Mouse (Mus musculus): ENCODE data around the gene Rtp3. TPM values are rescaled to one million over a fixed set of nuclear protein-coding genes. Genes with fewer than 3 reads are reported as not detected.

Gene Rtp3
- polyA plus RNA-seq (2014; fragmentation: Nextera tagmentation; extraction: Ambion mirVana), result not detected in 2 replicates

DNA sequence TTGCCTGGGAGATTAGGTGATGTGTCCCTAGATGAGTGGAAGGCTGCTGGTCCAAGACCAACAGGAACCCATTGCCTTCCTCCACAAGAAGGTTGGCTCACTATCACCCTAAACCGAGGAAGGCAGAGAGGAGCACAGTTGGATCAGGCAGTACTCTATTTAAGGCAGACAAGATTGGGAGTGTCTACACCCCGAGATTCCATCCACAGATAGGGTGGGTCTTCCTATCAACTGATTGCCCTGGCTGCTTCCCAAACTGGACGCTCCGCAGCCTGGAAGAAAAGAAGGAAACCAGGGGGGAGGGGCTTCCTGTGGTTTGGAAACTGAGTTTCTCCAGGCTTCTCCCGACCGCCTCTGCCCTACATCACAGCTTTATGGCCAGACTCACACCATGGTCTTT lies at the start of gene Rtp3:
Rtp3 (minus strand) TSS at position 380 of the 400 bp plus-strand sequence.
- H3K27me3 ChIP-seq (ENCODE audit: control insufficient read depth, insufficient read depth, low read length), result no peaks in the 10 kb centered on the region
- no peak within 1 kb of the TSS for H3K9ac ChIP-seq (ENCODE audit: low read length)
- no peak within 1 kb of the TSS for H3K27ac ChIP-seq (replicated peaks; ENCODE audit: low read depth, low read length)
- WGBS, result 68% methylated on average over 6 of the region's 6 CpGs
- no peaks in the 10 kb centered on the region for H3K9me3 ChIP-seq (ENCODE audit: control insufficient read depth, low read length)
- H3K4me3 ChIP-seq (ENCODE audit: low read depth, low read length), result no peak within 1 kb of the TSS
- H3K4me2 ChIP-seq (ENCODE audit: low read depth, severe bottlenecking), result no peak within 1 kb of the TSS
- no peaks in the 10 kb centered on the region for H3K36me3 ChIP-seq (ENCODE audit: control insufficient read depth, insufficient read depth, low read length)
- ATAC-seq (ENCODE audit: insufficient number of reproducible peaks, low FRiP score, low TSS enrichment, low read depth) (no peak), DNase-seq (ENCODE audit: low spot score) (no peak)
- H3K4me1 ChIP-seq (ENCODE audit: control insufficient read depth, insufficient read depth, low read length), result no peaks in the 10 kb centered on the region

- WGBS, result 85% methylated on average over 4 of the region's 4 CpGs
- no peak overlapping the region for H3K27ac ChIP-seq (replicated peaks; ENCODE audit: low read depth, low read length)
- no peaks in the 10 kb centered on the region for H3K4me1 ChIP-seq (ENCODE audit: control insufficient read depth, insufficient read depth, low read length)
- DNase-seq (ENCODE audit: low spot score), result no peak
- no peaks in the 10 kb centered on the region for H3K36me3 ChIP-seq (ENCODE audit: control insufficient read depth, insufficient read depth, low read length)
- H3K27me3 ChIP-seq (ENCODE audit: control insufficient read depth, insufficient read depth, low read length), result no peaks in the 10 kb centered on the region
- H3K4me3 ChIP-seq (ENCODE audit: low read depth, low read length), result no peak overlapping the region
- no peaks in the 10 kb centered on the region for H3K9me3 ChIP-seq (ENCODE audit: control insufficient read depth, low read length)
- no peak for ATAC-seq (ENCODE audit: insufficient number of reproducible peaks, low FRiP score, low TSS enrichment, low read depth)
- no peak overlapping the region for H3K4me2 ChIP-seq (ENCODE audit: low read depth, severe bottlenecking)
- no peak overlapping the region for H3K9ac ChIP-seq (ENCODE audit: low read length)
Observed at GRCm38 (mm10) chr9:111039966-111040365, 49.6 kb upstream of the Rtp3 start.

- no peak for ATAC-seq (ENCODE audit: insufficient number of reproducible peaks, low FRiP score, low TSS enrichment, low read depth)
- 88% methylated on average over 4 of the region's 4 CpGs for WGBS
- H3K9me3 ChIP-seq (ENCODE audit: control insufficient read depth, low read length), result no peaks in the 10 kb centered on the region
Observed at GRCm38 (mm10) chr9:111033717-111034116, 43.3 kb upstream of the Rtp3 start.

GRCm38 (mm10) chr9:111026791-111027190 lies 36.4 kb upstream of the Rtp3 start:
- DNase-seq (ENCODE audit: low spot score) (no peak), ATAC-seq (ENCODE audit: insufficient number of reproducible peaks, low FRiP score, low TSS enrichment, low read depth) (no peak)
- WGBS, result 90% methylated on average over 10 of the region's 10 CpGs
- no peak overlapping the region for H3K9ac ChIP-seq (ENCODE audit: low read length)
- no peak overlapping the region for H3K4me3 ChIP-seq (ENCODE audit: low read depth, low read length)
- H3K9me3 ChIP-seq (ENCODE audit: control insufficient read depth, low read length), result no peaks in the 10 kb centered on the region
- no peaks in the 10 kb centered on the region for H3K27me3 ChIP-seq (ENCODE audit: control insufficient read depth, insufficient read depth, low read length)
- H3K4me1 ChIP-seq (ENCODE audit: control insufficient read depth, insufficient read depth, low read length), result no peaks in the 10 kb centered on the region
- no peaks in the 10 kb centered on the region for H3K36me3 ChIP-seq (ENCODE audit: control insufficient read depth, insufficient read depth, low read length)
- no peak overlapping the region for H3K4me2 ChIP-seq (ENCODE audit: low read depth, severe bottlenecking)
- no peak overlapping the region for H3K27ac ChIP-seq (replicated peaks; ENCODE audit: low read depth, low read length)

More at GRCm38 (mm10) chr9:111033717-111034116, 43.3 kb upstream of the Rtp3 start:
- H3K4me3 ChIP-seq (ENCODE audit: low read depth, low read length), result no peak overlapping the region
- H3K4me2 ChIP-seq (ENCODE audit: low read depth, severe bottlenecking), result no peak overlapping the region
- H3K36me3 ChIP-seq (ENCODE audit: control insufficient read depth, insufficient read depth, low read length), result no peaks in the 10 kb centered on the region
- H3K27ac ChIP-seq (replicated peaks; ENCODE audit: low read depth, low read length), result no peak overlapping the region
- no peaks in the 10 kb centered on the region for H3K27me3 ChIP-seq (ENCODE audit: control insufficient read depth, insufficient read depth, low read length)
- no peak overlapping the region for H3K9ac ChIP-seq (ENCODE audit: low read length)
- DNase-seq (ENCODE audit: low spot score), result no peak
- H3K4me1 ChIP-seq (ENCODE audit: control insufficient read depth, insufficient read depth, low read length), result no peaks in the 10 kb centered on the region

- Histone ChIP-seq H3K4me2 (ENCODE audit: low read depth, severe bottlenecking) (no peak within 1 kb of the TSS), H3K36me3 (ENCODE audit: control insufficient read depth, insufficient read depth, low read length) (no peaks in the 10 kb centered on the region), H3K27ac (replicated peaks; ENCODE audit: low read depth, low read length) (no peak within 1 kb of the TSS), H3K9me3 (ENCODE audit: control insufficient read depth, low read length) (no peaks in the 10 kb centered on the region), H3K27me3 (ENCODE audit: control insufficient read depth, insufficient read depth, low read length) (no peaks in the 10 kb centered on the region), H3K4me1 (ENCODE audit: control insufficient read depth, insufficient read depth, low read length) (no peaks in the 10 kb centered on the region), H3K9ac (ENCODE audit: low read length) (no peak within 1 kb of the TSS), H3K4me3 (ENCODE audit: low read depth, low read length) (no peak within 1 kb of the TSS)
- 87% methylated on average over 5 of the region's 5 CpGs for WGBS
- ATAC-seq (ENCODE audit: insufficient number of reproducible peaks, low FRiP score, low TSS enrichment, low read depth), result no peak
- DNase-seq (ENCODE audit: low spot score), result no peak
Observed at GRCm38 (mm10) chr9:111019022-111019421, 28.6 kb upstream of the Rtp3 start, which contains the start of gene Ltf. Gene Ltf, plus strand, starts transcription at chr9:111019271.

DNA sequence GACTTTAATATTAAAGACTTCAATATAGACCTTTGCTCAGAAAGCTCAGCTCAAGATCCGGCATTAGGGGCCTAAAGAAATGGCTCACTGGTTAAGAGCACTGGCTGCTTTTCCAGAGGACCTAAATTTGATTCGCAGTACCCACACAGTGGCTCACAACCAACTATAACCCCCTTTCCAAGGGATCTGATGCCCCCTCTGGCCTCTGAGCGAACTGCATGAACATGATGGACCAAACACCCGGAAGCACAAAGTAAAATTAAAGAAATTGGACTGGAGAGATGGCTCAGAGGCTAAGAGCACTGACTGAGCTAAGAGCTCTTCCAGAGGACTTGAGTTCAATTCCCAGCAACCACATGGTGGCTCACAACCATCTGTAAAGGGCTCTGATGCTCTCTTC lies 25.3 kb upstream of the Rtp3 start:
- Histone ChIP-seq H3K27me3 (ENCODE audit: control insufficient read depth, insufficient read depth, low read length) (no peaks in the 10 kb centered on the region), H3K9me3 (ENCODE audit: control insufficient read depth, low read length) (no peaks in the 10 kb centered on the region), H3K4me2 (ENCODE audit: low read depth, severe bottlenecking) (no peak overlapping the region), H3K27ac (replicated peaks; ENCODE audit: low read depth, low read length) (no peak overlapping the region), H3K9ac (ENCODE audit: low read length) (no peak overlapping the region), H3K4me1 (ENCODE audit: control insufficient read depth, insufficient read depth, low read length) (no peaks in the 10 kb centered on the region), H3K36me3 (ENCODE audit: control insufficient read depth, insufficient read depth, low read length) (no peaks in the 10 kb centered on the region), H3K4me3 (ENCODE audit: low read depth, low read length) (no peak overlapping the region)
- DNase-seq (ENCODE audit: low spot score) (no peak), ATAC-seq (ENCODE audit: insufficient number of reproducible peaks, low FRiP score, low TSS enrichment, low read depth) (no peak)
- WGBS, result 86% methylated on average over 4 of the region's 4 CpGs

GRCm38 (mm10) chr9:111012041-111012440 lies 21.7 kb upstream of the Rtp3 start:
- H3K4me2 ChIP-seq (ENCODE audit: low read depth, severe bottlenecking), result no peak overlapping the region
- H3K4me3 ChIP-seq (ENCODE audit: low read depth, low read length), result no peak overlapping the region
- no peak overlapping the region for H3K27ac ChIP-seq (replicated peaks; ENCODE audit: low read depth, low read length)
- no peaks in the 10 kb centered on the region for H3K36me3 ChIP-seq (ENCODE audit: control insufficient read depth, insufficient read depth, low read length)
- no peaks in the 10 kb centered on the region for H3K4me1 ChIP-seq (ENCODE audit: control insufficient read depth, insufficient read depth, low read length)
- ATAC-seq (ENCODE audit: insufficient number of reproducible peaks, low FRiP score, low TSS enrichment, low read depth) (no peak), DNase-seq (ENCODE audit: low spot score) (no peak)
- H3K9ac ChIP-seq (ENCODE audit: low read length), result no peak overlapping the region
- H3K9me3 ChIP-seq (ENCODE audit: control insufficient read depth, low read length), result no peaks in the 10 kb centered on the region
- H3K27me3 ChIP-seq (ENCODE audit: control insufficient read depth, insufficient read depth, low read length), result no peaks in the 10 kb centered on the region
- WGBS, result 88% methylated on average over 3 of the region's 3 CpGs

GRCm38 (mm10) chr9:111011550-111011949 lies 21.2 kb upstream of the Rtp3 start:
- no peak overlapping the region for H3K4me2 ChIP-seq (ENCODE audit: low read depth, severe bottlenecking)
- DNase-seq (ENCODE audit: low spot score), result no peak
- H3K27me3 ChIP-seq (ENCODE audit: control insufficient read depth, insufficient read depth, low read length), result no peaks in the 10 kb centered on the region
- no peaks in the 10 kb centered on the region for H3K4me1 ChIP-seq (ENCODE audit: control insufficient read depth, insufficient read depth, low read length)
- 81% methylated on average over 9 of the region's 9 CpGs for WGBS
- no peak overlapping the region for H3K27ac ChIP-seq (replicated peaks; ENCODE audit: low read depth, low read length)
- H3K9me3 ChIP-seq (ENCODE audit: control insufficient read depth, low read length), result no peaks in the 10 kb centered on the region
- no peak for ATAC-seq (ENCODE audit: insufficient number of reproducible peaks, low FRiP score, low TSS enrichment, low read depth)
- no peak overlapping the region for H3K9ac ChIP-seq (ENCODE audit: low read length)
- no peaks in the 10 kb centered on the region for H3K36me3 ChIP-seq (ENCODE audit: control insufficient read depth, insufficient read depth, low read length)
- H3K4me3 ChIP-seq (ENCODE audit: low read depth, low read length), result no peak overlapping the region

DNA sequence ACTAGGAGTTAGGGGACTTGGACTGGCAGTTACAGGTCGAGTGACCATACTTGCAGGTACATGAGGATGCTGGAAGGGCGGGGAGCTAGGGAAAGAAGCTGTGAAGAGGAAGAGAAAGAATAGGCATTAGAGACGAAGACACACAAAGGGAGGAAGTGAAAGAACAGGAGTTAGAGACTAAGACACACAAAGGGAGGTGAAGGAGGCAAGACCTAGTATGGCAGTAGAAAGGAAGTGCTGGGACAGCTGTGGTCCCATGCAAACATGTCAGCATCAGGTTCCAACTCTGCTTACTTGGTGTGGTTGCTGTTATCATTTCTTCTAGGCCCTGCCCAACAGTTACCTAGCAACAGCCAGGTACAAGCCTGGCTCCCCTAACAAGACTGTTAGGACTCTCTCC lies 19.4 kb upstream of the Rtp3 start:
- no peaks in the 10 kb centered on the region for H3K27me3 ChIP-seq (ENCODE audit: control insufficient read depth, insufficient read depth, low read length)
- no peak for ATAC-seq (ENCODE audit: insufficient number of reproducible peaks, low FRiP score, low TSS enrichment, low read depth)
- H3K27ac ChIP-seq (replicated peaks; ENCODE audit: low read depth, low read length), result no peak overlapping the region
- H3K4me1 ChIP-seq (ENCODE audit: control insufficient read depth, insufficient read depth, low read length), result no peaks in the 10 kb centered on the region
- H3K36me3 ChIP-seq (ENCODE audit: control insufficient read depth, insufficient read depth, low read length), result no peaks in the 10 kb centered on the region
- WGBS, result 66% methylated on average over 3 of the region's 3 CpGs
- DNase-seq (ENCODE audit: low spot score), result no peak
- H3K9ac ChIP-seq (ENCODE audit: low read length), result no peak overlapping the region
- no peaks in the 10 kb centered on the region for H3K9me3 ChIP-seq (ENCODE audit: control insufficient read depth, low read length)
- no peak overlapping the region for H3K4me2 ChIP-seq (ENCODE audit: low read depth, severe bottlenecking)
- no peak overlapping the region for H3K4me3 ChIP-seq (ENCODE audit: low read depth, low read length)

Measured in limb, embryonic 11.5 days (tissue).